Comparison of ENCODE assay signal across 8 mouse cellular contexts in the genomic region with DNA sequence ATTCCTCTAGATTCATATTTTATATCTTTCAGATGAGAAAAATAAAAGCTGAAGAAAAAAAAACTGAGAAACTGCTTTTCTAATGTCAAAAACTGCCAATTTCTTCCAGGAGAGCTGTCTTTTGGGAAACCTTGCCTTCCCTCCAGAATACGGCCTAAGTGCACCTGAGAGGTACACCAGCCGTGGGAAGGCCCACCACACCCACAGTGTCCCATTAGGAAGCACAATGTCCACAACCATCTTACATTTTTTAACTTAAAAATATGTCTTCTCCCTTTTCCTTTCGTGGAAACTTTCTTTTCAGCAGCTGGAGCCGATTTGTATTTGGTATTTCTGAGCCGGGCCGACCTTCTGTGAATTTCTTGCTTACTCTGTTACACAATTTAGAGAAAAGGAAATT. TPM values are rescaled to one million over a fixed set of nuclear protein-coding genes. Genes with fewer than 3 reads are reported as not detected.
DNase-seq lines count a peak whose midpoint lies in the region; ATAC-seq and TF ChIP-seq lines count a peak whose summit lies in the region.

No protein-coding gene starts in this region.

- TF ChIP-seq EP300 in liver, embryonic 14.5 days (IDR thresholded peaks at IDR 0.05; ENCODE audit: low read depth): no peak

- H3K4me1 ChIP-seq in ES-E14 (ENCODE audit: control insufficient read depth in 2 of 2, insufficient read depth in 2 of 2, low read length in 2 of 2, poor library complexity in 1 of 2): no peaks in the 10 kb centered on the region
- H3K4me1 ChIP-seq in liver, embryonic 14.5 days (replicated peaks; ENCODE audit: control insufficient read depth in 2 of 2, insufficient read depth in 2 of 2, low read length in 1 of 2): peaks cover 3 to 12% of the 10 kb centered on the region in 2 experiments; a peak in 3 of 4 replicates

- H3K27ac ChIP-seq in ES-E14 (ENCODE audit: insufficient read depth, low read depth, low read length, poor library complexity, severe bottlenecking): no peak overlapping the region
- peak overlapping the region; percentile 86 for H3K27ac ChIP-seq in liver, embryonic 14.5 days

- no peaks in the 10 kb centered on the region for H3K27me3 ChIP-seq in liver, embryonic 14.5 days (ENCODE audit: control insufficient read depth, insufficient read depth, low read length)

- H3K36me3 ChIP-seq in ES-E14 (ENCODE audit: control insufficient read depth, insufficient read depth, low read length, poor library complexity, severe bottlenecking): peaks cover 13% of the 10 kb centered on the region
- H3K36me3 ChIP-seq in liver, embryonic 14.5 days (replicated peaks; ENCODE audit: control insufficient read depth, insufficient read depth, low read depth): peaks cover 23% of the 10 kb centered on the region

- peak overlapping the region; percentile 20; the same call in 1 of the 2 replicates for H3K9ac ChIP-seq in ES-E14 (ENCODE audit: insufficient read depth, low read depth, low read length, poor library complexity, severe bottlenecking)
- peak overlapping the region; percentile 95 for H3K9ac ChIP-seq in liver, embryonic 14.5 days (replicated peaks)

- peak overlapping the region; percentile 82 for H3K4me2 ChIP-seq in liver, embryonic 14.5 days (ENCODE audit: low read depth)

- WGBS in liver, embryonic 14.5 days (ENCODE audit: insufficient replicate concordance): 24% methylated on average over 6 of the region's 6 CpGs

- H3K9me3 ChIP-seq in ES-E14 (ENCODE audit: control insufficient read depth, insufficient read depth, low read depth, low read length): no peaks in the 10 kb centered on the region
- no peaks in the 10 kb centered on the region for H3K9me3 ChIP-seq in liver, embryonic 14.5 days (ENCODE audit: control insufficient read depth, low read length)

- H3K4me3 ChIP-seq in ES-E14 (ENCODE audit: insufficient read depth in 1 of 2, low read depth in 1 of 2, low read length in 2 of 2, poor library complexity in 1 of 2, severe bottlenecking in 1 of 2): peak overlapping the region; percentile 76 to 99; a peak in 3 of 4 replicates
- H3K4me3 ChIP-seq in liver, embryonic 14.5 days (ENCODE audit: insufficient read depth in 1 of 2, low read depth in 2 of 2, low read length in 2 of 2): peak overlapping the region; percentile 93 to 95

- peak; percentile 68 for DNase-seq in heart, adult 11 months
- DNase-seq in heart, adult 18-20 months: no peak
- no peak for DNase-seq in ES-E14 (ENCODE audit: low read depth, low spot score)
- peak; percentile 20 for DNase-seq in forelimb bud, embryonic 11.5 days (ENCODE audit: low read depth, low spot score)
- no peak for DNase-seq in liver, embryonic 14.5 days (ENCODE audit: low read depth in 3 of 3, low spot score in 3 of 3)
- no peak for DNase-seq in urinary bladder, postnatal 25 days (ENCODE audit: low spot score)
- DNase-seq in frontal cortex, postnatal 10 days (ENCODE audit: low spot score in 2 of 2): no peak
- no peak for DNase-seq in urinary bladder, adult 2 months (ENCODE audit: low spot score)

- TF ChIP-seq CTCF in liver, embryonic 14.5 days (IDR thresholded peaks at IDR 0.05; ENCODE audit: low read depth): no peak

- ATAC-seq in liver, embryonic 14.5 days (ENCODE audit: insufficient read depth): no peak

- in situ Hi-C loops in ES-E14 (cut with MboI; ENCODE audit: low sequenced_read_pairs in 2 of 2, unreplicated experiment in 2 of 2): no loop called here

TF ChIP-seq in ES-E14, 5 proteins besides CTCF, POLR2A, EP300 and RAD21:
- TF ChIP-seq MAFK (IDR thresholded peaks at IDR 0.05; ENCODE audit: insufficient read depth, low read depth, low read length): no peak
- TF ChIP-seq CHD2 (IDR thresholded peaks at IDR 0.05; ENCODE audit: low read depth, low read length): no peak
- no peak for TF ChIP-seq ZC3H11A (IDR thresholded peaks at IDR 0.05; ENCODE audit: borderline replicate concordance, low read depth, low read length)
TF ChIP-seq in ES-E14: peak in this region for 0.

RNA-seq across cellular contexts. Expression of a gene that starts 4.4 kb away (rescaled TPM):
- not detected for total RNA-seq in heart, adult 18-20 months (2021)
- not detected in 2 replicates for total RNA-seq in ES-E14 (2012; rRNA removed)
- polyA plus RNA-seq in liver, embryonic 14.5 days (2012; rRNA removed): not detected in 2 replicates
- not detected in 2 replicates for polyA plus RNA-seq in liver, embryonic 14.5 days (2014; fragmentation: Nextera tagmentation; extraction: Ambion mirVana)
- not detected in 2 replicates for polyA plus RNA-seq in urinary bladder, adult 2 months (2012; rRNA removed)

RNA-seq across cellular contexts. Expression of a gene that starts 10.4 kb away (rescaled TPM):
- 10 to 100 TPM; 90.0 to 90.6 TPM for total RNA-seq in heart, adult 18-20 months (2021)
- total RNA-seq in ES-E14 (2012; rRNA removed): 67.4 and 90.0 TPM in 2 replicates
- 17.8 and 25.4 TPM in 2 replicates for polyA plus RNA-seq in liver, embryonic 14.5 days (2012; rRNA removed)
- 27.7 and 30.1 TPM in 2 replicates for polyA plus RNA-seq in liver, embryonic 14.5 days (2014; fragmentation: Nextera tagmentation; extraction: Ambion mirVana)
- 56.7 and 73.8 TPM in 2 replicates for polyA plus RNA-seq in urinary bladder, adult 2 months (2012; rRNA removed)

RNA-seq across cellular contexts. Expression of a gene that starts 50.2 kb away (rescaled TPM):
- total RNA-seq in heart, adult 18-20 months (2021): 1 to 10 TPM; 3.8 to 4.1 TPM
- total RNA-seq in ES-E14 (2012; rRNA removed): 21.9 and 25.0 TPM in 2 replicates
- polyA plus RNA-seq in liver, embryonic 14.5 days (2012; rRNA removed): 2.3 and 4.1 TPM in 2 replicates
- polyA plus RNA-seq in liver, embryonic 14.5 days (2014; fragmentation: Nextera tagmentation; extraction: Ambion mirVana): 5.7 and 6.2 TPM in 2 replicates
- polyA plus RNA-seq in urinary bladder, adult 2 months (2012; rRNA removed): 10.3 and 10.9 TPM in 2 replicates

RNA-seq across cellular contexts. Expression of a gene that starts 50.7 kb away (rescaled TPM):
- 10 to 100 TPM in 1 of 2 experiments, 1 to 10 TPM in 1; 6.2 to 10.9 TPM for total RNA-seq in heart, adult 18-20 months (2021)
- total RNA-seq in ES-E14 (2012; rRNA removed): 12.9 and 14.9 TPM in 2 replicates
- polyA plus RNA-seq in liver, embryonic 14.5 days (2012; rRNA removed): 2.2 and 4.0 TPM in 2 replicates
- polyA plus RNA-seq in liver, embryonic 14.5 days (2014; fragmentation: Nextera tagmentation; extraction: Ambion mirVana): 2.9 and 3.8 TPM in 2 replicates
- 13.8 and 13.9 TPM in 2 replicates for polyA plus RNA-seq in urinary bladder, adult 2 months (2012; rRNA removed)

Comparison
In these comparisons a context has a peak if more than half of its experiments do, and no peak if none do; other contexts are left out.
1. DNase-seq: peak in heart, adult 11 months (single experiment) and forelimb bud, embryonic 11.5 days (single experiment); none in heart, adult 18-20 months (0 of 2), ES-E14 (single experiment), liver, embryonic 14.5 days (0 of 3), urinary bladder, postnatal 25 days (single experiment), frontal cortex, postnatal 10 days (0 of 2) and urinary bladder, adult 2 months (single experiment).